Mouse (Mus musculus): ENCODE measurements at regions not wholly inside any gene's neighbourhood (a gene's known extent, or its start where the extent isn't known, plus 50 kb on each side); places are given as distances from the start of the nearest gene placed in this dataset.

- no peak for ATAC-seq (replicated peaks; ENCODE audit: low FRiP score, poor library complexity, severe bottlenecking)
These were observed 106.3 kb downstream of the Btg1 start for GRCm38 (mm10) chr10:96723071-96723470.

DNA sequence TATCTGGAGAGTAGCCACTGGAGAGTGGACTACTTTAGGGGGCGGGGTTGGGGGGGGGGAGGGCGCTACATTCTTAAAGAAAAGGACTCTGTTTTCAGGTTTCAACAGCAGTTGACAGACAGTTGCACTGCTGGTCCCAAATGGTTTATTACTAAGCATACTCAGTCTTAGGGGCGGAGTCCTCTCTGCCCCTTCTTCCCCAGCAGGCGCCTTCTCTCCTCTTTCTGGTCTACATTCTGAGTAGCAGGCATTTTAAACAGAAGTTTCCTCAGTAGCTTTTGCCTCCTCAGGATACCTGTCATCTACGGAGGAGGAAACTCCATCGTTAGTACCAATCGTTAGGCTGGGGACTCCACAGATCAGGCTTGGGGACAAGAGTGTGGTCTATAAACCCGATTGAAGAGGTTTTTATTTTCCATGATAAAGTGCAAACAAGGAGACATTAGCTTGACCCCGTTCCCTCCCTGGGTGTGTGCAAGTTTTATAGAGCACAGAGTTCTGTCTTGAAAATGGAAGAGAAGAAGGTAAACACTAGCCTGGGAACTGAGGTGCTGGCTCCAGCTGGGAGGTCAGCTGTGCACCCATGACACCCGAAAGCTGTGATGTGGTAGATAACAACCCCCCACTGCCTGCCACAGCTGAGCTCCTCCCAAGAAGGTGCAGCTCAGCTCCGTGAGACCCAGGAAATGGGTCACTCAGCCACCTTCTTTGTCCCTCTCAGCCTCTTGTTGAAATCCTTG lies 107.8 kb downstream of the Btg1 start:
- no peak for ATAC-seq (replicated peaks; ENCODE audit: low FRiP score, poor library complexity, severe bottlenecking)

DNA sequence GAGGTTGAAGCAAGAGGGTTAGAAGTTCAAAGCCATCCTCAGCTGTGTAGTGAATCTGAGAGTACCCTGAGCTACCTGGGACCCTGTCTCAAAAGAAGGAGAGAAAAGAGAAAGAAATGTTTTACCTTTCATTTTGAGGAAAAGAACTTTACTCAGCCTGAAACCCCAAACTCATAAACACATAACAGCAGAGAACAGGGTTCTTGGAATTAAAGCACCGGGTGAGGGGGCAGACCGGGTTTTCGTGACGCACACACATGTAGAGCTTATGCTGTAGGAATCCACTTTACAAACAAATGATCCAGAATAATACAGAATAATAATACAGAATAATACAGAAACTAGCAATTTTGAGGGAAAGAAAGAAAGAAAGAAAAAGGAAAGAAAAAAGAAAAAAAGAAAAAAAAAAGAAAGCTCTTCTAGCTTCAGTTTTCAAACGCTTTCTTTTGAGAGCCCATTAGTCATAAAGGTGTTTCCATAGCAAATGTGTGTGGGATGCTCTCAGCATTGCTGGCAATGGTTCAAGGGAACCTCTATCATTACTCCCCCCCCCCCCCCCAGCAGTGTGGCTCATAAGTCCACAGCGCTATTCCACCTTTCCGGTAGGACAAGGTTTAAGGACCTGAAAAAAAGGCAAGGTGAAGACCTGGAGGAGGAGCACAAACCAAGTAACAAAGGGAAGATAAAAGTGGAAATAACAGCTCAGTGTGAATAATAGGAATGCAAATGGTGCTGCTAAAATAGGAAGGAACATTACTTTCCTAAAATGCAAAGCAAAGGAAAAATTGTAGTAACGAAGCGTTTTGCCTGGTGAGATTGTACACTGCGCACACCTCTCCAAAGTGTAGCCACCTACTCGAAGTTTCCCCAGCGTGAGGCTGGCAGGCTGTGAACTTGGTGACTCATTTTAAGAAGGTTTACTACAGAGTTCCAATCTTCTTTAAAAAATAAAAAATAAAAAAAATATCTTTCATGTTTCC lies 110.3 kb downstream of the Btg1 start:
- ATAC-seq (replicated peaks; ENCODE audit: low FRiP score, poor library complexity, severe bottlenecking) = no peak

DNA sequence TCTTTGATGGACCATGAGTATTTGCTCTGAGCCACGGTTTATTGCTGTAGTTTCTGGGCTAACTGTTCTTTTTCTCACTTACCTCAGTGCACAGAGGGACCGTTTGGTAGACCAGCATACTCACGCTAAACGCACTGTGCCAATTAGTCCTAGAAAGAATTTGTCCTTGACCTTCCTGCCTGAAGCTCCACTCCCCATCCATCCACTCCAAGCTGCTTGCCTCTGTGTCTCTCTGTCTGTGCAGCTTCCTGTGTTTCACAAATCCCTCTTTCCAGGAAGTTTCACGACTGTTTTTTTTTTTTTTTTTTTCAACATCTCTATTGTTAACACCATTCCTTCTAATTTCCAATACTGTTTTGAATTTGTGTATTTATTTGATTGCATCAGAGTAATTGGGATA lies 116.8 kb downstream of the Btg1 start:
- ATAC-seq (replicated peaks; ENCODE audit: low FRiP score, poor library complexity, severe bottlenecking) = no peak

DNA sequence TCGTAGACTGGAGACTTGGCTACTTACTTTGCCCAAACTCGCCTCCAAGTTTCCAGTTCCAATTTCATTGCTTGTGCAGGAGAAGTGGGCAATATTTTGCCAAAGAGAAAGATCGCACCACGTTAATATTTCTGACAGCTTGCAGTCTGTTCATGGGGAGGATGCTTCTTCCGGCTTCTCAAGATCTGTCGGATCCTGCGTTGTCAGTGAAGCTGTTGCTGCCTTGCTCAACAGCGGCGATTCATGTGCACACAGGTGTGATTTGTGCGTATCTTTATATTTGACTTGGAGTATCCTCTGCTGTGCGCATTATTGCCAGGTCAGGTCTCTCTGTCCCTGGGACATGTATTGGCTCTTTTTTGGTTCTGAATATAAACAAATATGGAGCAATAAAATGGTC lies 118.3 kb downstream of the Btg1 start:
- ATAC-seq (replicated peaks; ENCODE audit: low FRiP score, poor library complexity, severe bottlenecking) = no peak

DNA sequence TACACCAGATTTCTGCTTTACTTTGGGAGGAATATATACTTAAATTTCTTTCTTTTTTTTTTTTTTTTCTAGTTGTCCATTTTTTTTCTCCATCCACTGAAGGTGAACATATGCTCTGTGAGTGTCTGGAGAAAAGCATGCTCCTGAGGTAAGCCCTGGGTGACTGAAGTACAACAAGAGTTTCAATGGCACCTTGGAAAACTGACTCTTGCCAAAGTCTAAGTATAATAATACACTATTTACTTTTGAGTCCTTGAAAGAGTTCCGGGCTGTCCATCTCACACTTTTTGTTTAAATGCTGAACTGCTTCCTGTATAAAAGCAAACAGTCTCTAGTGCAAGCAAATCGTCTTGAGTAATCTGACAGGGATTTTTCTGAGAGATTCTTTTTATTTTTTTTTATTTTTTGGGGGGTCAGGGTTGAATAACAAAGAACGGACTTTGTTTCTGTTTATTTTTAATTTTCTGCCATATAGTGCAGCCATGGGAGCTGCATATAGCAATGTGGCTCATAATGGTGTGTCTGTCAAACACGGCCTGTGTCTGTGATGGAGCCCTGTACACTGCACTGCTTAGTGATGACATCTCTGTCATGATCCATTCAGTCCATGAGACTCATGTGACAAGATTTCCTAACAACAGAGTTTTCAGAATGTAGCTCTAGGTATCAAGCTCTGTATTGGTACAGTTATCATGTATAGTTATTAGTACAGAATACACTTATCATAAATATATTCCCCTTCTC lies 119.3 kb downstream of the Btg1 start:
- no peak for ATAC-seq (replicated peaks; ENCODE audit: low FRiP score, poor library complexity, severe bottlenecking)

DNA sequence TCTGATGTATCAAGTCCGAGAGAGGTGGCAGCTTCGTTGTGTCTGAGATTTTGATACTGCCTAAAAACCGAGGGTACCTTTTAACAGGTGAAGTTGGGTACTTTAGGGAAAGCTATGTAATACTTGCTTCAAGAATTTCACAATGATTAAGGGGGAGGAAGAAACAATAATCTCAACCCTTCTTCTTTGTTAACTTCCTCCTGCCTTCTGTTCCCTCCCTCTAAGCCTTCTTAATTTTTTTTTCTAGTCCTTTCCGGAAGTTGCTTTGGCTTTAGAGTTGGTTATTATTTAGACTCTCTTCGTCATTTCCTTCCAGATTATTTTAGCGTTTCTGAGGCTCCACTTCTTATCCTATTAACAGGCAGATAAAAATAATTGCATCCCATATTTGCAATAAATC lies 121.2 kb downstream of the Btg1 start:
- no peak for ATAC-seq (replicated peaks; ENCODE audit: low FRiP score, poor library complexity, severe bottlenecking)

- ATAC-seq (replicated peaks; ENCODE audit: low FRiP score, poor library complexity, severe bottlenecking) = no peak
These were observed 121.8 kb downstream of the Btg1 start for GRCm38 (mm10) chr10:96738606-96739005.

- no peak for ATAC-seq (replicated peaks; ENCODE audit: low FRiP score, poor library complexity, severe bottlenecking)
These were observed 127.5 kb downstream of the Btg1 start for GRCm38 (mm10) chr10:96744167-96744777.

GRCm38 (mm10) chr10:96747015-96747663 lies 130.3 kb downstream of the Btg1 start:
- ATAC-seq (replicated peaks; ENCODE audit: low FRiP score, poor library complexity, severe bottlenecking) = no peak

DNA sequence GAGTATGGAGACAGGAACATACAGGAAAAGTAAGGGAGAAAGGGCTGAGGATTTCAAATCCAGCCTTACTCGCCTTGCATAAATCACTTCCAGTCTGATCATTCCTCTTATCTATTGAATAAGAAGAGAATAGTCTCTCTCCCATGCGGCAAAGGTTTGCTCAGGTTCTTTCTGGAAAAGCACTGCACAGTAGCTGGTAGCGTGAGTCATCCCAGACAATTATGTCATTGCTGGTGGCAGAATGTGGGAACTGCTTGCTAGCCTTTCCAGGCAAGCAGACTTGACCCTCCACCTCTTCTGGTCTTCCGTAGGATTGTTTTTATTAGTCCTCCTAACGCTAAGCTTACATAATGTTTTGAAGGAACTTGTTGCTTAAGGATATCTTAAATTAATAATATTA lies 134.1 kb downstream of the Btg1 start:
- no peak for ATAC-seq (replicated peaks; ENCODE audit: low FRiP score, poor library complexity, severe bottlenecking)

GRCm38 (mm10) chr10:96751580-96752264 lies 134.9 kb downstream of the Btg1 start:
- no peak for ATAC-seq (replicated peaks; ENCODE audit: low FRiP score, poor library complexity, severe bottlenecking)

DNA sequence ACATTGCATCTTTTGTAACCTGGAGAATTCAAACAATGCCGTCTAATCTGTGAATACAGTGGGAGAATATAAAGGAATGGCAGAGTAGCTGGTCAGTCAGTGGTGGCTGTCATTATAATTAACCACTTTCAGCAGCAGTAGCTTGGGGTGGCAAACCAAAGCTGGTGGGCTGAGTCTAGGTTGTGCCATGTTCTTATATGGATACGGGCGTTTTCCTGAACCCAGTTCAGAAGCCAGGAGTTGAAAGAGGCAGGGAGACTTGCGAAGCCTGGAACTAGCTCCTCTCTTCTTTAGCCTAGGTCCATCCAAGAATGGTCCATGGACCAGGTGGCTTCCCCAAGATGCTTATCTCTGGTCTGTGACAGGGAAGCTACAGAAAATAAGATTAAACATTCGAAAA lies 135.7 kb downstream of the Btg1 start:
- ATAC-seq (replicated peaks; ENCODE audit: low FRiP score, poor library complexity, severe bottlenecking) = no peak

GRCm38 (mm10) chr10:96753521-96753920 lies 136.7 kb downstream of the Btg1 start:
- ATAC-seq (replicated peaks; ENCODE audit: low FRiP score, poor library complexity, severe bottlenecking) = no peak

DNA sequence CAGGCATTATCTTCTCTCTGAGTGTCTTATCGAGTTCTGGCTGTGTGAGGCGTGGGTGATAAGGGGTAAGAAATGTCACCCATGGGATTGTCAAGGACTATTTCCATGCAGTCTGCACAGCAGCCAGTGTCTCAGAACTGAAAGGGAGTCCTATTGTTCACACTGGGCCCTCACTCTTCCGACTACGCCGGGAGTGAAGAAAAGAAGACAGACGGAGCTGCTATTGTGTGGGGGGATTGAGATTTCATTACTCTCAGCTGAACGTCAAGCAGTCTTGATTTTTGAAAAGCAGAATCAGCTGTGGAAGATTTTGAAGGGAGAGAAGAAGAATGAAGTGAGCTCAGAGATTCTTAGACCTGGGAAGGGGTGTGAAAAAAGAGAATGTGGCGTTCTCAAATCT lies 138.9 kb downstream of the Btg1 start:
- no peak for ATAC-seq (replicated peaks; ENCODE audit: low FRiP score, poor library complexity, severe bottlenecking)

GRCm38 (mm10) chr10:96756355-96757084 lies 139.7 kb downstream of the Btg1 start:
- ATAC-seq (replicated peaks; ENCODE audit: low FRiP score, poor library complexity, severe bottlenecking) = no peak

- ATAC-seq (replicated peaks; ENCODE audit: low FRiP score, poor library complexity, severe bottlenecking) = no peak
These were observed 140.5 kb downstream of the Btg1 start for GRCm38 (mm10) chr10:96757311-96757710.

- no peak for ATAC-seq (replicated peaks; ENCODE audit: low FRiP score, poor library complexity, severe bottlenecking)
These were observed 144.8 kb downstream of the Btg1 start for GRCm38 (mm10) chr10:96761601-96762000.

Data from erythroid progenitor cell, adult 5-6 weeks (primary cell).